Mouse (Mus musculus) spleen, embryonic (tissue): Measurements from ENCODE around the gene Fam117b.

ENCODE experiments used
- CTCF ChIA-PET: fragments of 350-600 bp; sonication (Branson Sonifier 250); formaldehyde crosslinking; loops from one replicate; lab custom pipeline; 2022; lab: Charles Lee

Gene Fam117b

DNA sequence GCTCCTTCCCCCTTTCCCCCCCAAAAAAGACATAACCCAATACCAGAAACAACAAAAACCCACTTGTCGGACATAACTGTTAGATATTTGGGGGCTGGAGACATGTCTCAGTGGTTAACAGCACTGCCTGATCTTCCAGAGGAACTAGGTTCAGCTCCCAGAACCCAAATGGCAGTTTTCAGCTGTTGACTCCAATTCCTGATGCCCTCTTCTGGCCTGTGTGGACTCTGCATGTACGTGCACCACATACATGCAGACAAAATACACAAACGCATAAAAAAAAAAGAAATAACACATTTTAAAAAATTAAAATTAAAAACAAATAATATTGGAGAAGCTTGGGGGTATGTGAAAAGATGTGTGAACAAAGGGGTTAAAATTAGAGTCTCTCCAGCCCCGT lies 54.5 kb downstream of the Fam117b start:
- CTCF ChIA-PET, result interaction anchor here (0.7 kb wide), 3 partner anchors 14 to 1074 kb away, joined by 3 to 5 read pairs (median 3); no protein-coding TSS in a partner anchor

DNA sequence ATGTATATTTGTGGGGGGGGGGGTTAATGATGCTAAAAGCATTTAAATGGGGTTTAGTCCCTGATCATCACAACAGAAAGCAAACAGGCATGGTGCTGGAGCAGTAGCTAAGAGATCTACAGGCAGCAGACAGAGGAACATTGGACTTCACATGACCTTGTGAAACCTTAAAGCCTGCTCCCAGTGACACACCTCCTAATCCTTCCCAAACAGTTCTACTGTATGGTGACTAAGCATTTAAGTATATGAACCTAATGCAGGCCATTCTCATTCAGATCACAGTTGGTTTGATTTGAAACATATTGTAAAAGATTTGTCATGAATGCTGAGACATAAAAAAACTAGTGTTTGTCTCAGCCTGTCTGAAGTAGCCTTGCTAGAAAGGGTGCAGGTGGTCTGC lies 73.8 kb downstream of the Fam117b start:
- CTCF ChIA-PET, result no interaction called here

DNA sequence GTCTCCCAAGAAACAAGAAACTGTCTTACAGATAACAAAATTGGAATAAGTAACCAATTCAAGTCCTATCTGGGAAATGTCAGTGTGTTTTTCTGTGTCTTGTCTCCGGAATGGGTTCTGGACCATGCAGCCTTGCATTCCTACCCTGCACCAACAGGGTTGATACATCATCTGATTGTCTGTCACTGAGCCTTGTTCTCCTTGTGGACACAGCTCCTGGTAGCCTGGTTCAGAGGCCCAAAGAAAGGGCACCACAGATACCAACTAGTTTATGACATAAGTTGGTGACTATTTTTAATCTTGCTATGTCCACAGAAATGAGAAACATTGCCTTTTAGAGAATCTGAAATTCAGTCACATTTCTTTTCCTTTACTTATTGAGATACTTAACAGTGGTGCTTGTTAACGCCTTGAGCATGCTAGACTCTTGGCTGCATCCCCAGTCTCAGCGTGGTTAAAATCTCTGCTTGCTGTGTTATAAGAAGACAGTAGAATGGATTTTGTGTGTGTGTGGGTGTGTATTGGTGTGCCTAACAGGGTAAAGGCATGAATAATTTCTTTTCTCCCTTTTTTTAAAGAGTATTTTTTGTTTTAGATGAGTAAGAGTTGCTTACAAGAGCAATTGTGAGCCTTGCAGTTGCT lies 74.7 kb downstream of the Fam117b start:
- CTCF ChIA-PET, result no interaction called here

DNA sequence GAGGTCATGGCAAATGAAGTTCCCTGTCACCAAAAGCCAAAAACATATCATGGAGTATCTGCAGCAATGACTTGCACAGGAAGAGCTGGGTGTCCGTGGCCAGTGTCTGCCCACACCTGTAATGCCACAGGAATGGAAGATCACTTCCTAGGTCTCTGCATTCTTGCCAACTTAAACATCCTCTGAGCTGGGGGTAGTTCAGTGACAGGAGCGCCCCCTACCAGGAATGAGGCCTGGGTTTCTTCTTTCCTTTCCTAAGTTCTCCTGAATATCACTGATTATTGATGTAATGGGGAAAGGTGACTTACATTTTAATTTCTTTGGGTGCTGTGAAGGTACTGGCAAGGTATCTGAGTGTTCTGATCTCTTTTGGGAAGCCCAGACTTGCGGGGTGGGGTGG lies 82.8 kb downstream of the Fam117b start:
- CTCF ChIA-PET, result no interaction called here

DNA sequence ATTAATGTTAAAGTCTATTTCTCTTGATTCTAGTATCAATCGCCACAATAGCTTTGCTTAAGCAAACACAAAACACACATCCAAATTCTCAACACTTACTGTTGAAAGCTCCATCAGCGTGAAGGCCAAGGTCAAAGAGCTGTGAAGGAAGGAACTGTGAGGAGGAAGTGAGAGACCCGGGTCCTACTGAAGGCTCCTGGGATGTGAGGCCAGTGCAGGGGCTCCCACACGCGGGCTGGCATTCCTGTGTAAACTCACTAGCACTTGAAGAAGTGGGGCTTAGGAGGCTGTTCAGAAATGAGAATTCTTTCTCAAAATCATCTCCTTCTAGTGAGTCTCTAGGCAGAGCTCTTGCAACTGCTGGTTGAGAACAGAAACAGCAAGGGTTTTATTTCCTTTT lies 84.5 kb downstream of the Fam117b start:
- CTCF ChIA-PET, result no interaction called here

DNA sequence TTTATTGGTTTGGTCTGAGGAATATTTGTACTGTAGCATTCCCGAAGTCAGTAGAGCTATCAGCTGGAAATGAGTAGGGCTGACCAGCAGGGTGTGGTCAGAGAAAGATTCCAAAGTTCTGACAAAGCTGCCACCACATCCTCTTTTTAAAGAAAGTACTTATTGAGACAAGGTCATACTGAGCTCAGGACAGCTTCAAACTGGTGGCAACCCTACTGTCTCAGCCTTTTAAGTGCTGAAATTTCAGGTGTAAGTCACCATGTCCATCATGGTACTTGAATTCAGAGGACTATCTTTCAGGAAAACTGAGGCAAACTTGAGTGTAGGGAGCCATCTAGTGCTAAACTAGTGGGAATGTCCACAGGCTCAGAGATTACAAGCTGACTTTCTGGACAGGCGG lies 87.5 kb downstream of the Fam117b start:
- CTCF ChIA-PET, result no interaction called here

DNA sequence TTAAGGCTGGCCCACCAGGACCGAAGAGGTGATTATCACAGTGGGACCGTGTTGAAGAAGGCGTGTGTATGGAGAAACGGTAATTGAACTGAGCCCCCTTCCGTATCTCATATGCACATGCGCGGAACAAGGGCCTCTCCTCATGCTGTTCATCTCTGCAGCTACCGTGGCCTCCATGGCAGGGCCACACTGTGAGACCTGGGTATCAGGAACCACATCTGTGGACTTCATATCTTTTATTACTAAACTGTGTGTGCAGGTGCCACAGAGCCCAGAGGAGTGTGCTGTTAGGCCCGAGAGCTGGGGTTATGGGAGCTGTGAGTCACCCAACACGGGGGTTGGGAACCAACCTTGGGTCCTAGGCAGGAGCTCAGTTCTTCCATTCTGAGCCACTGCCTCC lies 94.5 kb downstream of the Fam117b start:
- CTCF ChIA-PET, result interaction anchor here (0.6 kb wide), 1 partner anchor 62 kb away, joined by 5 read pairs; no protein-coding TSS in a partner anchor

DNA sequence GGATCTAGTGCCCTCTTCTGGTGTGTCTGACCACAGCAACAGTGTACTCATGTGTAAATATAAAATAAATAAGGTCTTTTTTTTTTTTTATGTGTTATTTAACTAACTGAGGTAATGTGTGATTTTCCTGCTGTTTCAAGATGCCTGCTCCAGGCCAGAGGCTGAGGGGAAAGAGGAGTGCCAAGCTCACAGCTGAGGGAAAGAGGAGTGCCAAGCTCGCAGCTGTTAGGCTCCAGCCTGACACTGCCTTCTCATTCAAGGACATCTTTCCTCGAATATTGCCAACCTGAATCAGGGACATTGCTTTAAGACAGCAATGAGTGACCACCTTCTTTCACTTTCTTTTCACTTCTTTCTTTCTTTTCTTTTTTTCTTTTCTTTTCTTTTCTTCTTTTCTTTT lies 95.9 kb downstream of the Fam117b start:
- CTCF ChIA-PET, result no interaction called here

DNA sequence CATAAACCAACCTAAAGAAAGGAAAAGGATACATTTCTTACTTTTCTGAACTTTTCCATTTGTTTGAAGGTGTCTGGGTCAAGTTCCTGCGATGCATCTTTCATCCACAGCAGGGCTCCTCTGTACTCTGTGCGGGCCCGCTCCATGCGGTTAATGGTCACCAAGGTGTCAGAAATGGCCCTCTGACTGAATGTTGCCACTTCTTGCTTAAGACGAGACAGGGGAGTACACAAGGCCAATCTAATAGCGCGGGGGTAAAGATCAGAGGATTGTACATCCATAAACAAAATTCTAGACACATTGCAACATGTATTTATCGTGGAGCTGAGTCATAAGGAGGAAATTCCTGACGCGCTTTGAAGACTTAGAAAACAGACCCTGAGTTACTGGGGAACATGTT lies 101.0 kb downstream of the Fam117b start:
- CTCF ChIA-PET, result no interaction called here

DNA sequence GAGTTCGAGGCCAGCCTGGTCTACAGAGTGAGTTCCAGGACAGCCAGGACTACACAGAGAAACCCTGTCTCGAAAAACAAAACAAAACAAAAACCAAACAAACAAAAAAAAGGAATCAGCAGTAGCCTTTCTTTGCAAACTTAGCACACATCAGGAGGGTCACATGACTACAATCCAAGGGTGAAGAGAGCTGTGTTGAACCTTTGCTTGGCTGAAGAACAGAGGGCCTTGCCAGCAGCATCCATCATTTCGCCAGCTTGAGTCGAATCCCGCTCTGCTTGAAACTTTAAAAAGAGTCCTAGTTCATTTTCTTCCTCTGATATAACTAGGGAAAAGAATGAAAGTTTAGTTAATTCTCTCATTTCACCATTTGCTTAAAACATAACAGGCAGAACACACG lies 102.7 kb downstream of the Fam117b start:
- CTCF ChIA-PET, result no interaction called here

DNA sequence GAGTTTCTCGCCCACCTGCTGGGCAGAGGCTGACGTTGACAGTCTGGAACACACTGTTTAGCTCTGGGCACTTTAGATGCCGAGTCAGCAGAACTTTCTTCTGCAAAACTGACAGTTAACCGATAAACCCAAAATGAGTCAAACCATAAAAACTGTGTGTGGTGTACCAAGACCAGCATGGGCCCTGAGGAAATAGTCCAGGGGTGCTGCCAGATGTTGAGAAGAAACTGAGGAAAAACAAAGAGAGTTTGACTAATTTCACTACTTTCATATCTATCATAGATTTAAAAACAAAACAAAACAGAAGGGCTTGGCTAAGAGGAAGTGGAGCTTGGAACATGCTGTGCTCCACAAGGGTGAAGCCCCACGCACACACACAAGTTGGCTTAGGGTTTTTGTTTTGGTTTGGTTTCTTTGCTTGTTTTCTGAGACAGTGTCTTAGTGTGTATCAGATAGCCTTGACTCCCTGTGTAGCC lies 103.4 kb downstream of the Fam117b start:
- CTCF ChIA-PET, result no interaction called here

DNA sequence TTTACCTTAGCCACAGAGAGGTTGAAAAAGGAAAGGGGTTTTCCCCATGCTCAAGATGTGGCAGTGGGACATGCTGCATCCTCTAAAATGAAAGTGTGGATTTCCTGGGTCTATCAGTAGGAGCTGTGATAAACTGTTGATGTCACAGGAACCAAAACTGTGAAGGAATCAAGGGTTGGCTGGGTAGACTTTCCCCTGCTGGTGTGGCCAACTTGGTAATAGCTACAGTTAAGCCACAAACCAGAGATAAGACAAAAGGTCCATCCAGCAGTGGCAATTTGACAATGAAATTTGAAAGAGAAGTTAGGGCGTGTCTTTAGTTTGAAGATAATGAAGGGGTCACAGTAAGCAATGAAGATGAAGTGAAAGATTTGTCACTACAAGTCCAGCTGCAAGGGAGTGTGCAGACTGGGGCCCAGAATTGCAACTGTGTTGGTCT lies 104.2 kb downstream of the Fam117b start:
- CTCF ChIA-PET, result no interaction called here
